Mouse (Mus musculus): ENCODE measurements around the gene Tmie.

DNA sequence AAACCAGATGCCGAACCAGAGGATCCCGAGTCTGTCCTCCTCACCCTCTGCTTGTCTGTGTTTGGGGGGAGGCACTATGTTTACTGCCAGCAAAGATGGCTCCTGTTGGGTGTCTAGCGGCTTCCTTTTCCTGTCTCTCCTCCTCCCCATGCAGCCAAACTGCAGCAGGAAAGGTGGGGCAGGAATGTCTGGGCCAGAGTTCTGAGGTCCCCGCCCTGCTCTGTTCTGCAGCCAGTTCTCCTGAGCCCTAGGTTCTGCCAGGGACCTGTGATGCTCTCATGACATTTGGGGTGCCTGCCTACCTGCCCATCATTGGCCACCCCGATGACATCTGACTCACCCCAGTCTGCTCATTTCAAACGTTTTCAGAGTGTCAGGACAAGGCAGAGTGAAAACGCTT lies 2.0 kb upstream of the Tmie start:
- TF ChIP-seq CTCF (IDR thresholded peaks at IDR 0.05; ENCODE audit: control insufficient read depth, insufficient read depth, insufficient read length) (no peak), MYOD1 (IDR thresholded peaks at IDR 0.05; ENCODE audit: control insufficient read depth, insufficient read length, low read depth) (no peak), USF1 (IDR thresholded peaks at IDR 0.05; ENCODE audit: low read depth) (no peak), MYOG (IDR thresholded peaks at IDR 0.05; ENCODE audit: control insufficient read depth, extremely low read depth, insufficient read length) (no peak), CEBPB (IDR thresholded peaks at IDR 0.05; ENCODE audit: low read depth) (no peak), FOSL1 (IDR thresholded peaks at IDR 0.05; ENCODE audit: insufficient read depth, low read length, poor library complexity, severe bottlenecking) (no peak), MAX (IDR thresholded peaks at IDR 0.05) (no peak)
